Mouse (Mus musculus): ENCODE results near the gene Pde1b.

The Pde1b gene

GRCm38 (mm10) chr15:103551053-103551452 is 48.2 kb downstream of the Pde1b start:
- no peak for DNase-seq (ENCODE audit: low read depth, low spot score)

GRCm38 (mm10) chr15:103552096-103552690 is 49.4 kb downstream of the Pde1b start:
- peak; percentile 38 for DNase-seq (ENCODE audit: low read depth, low spot score)

- DNase-seq (ENCODE audit: low read depth, low spot score), result no peak
Measured at GRCm38 (mm10) chr15:103564981-103565380, 62.1 kb downstream of the Pde1b start, which contains the start of gene Glycam1. Gene Glycam1, minus strand, starts transcription at chr15:103565081.
